Mouse (Mus musculus) heart, embryonic 15.5 days (tissue): ENCODE results near the gene Nat9. TPM values are rescaled to one million over a fixed set of nuclear protein-coding genes. Genes with fewer than 3 reads are reported as not detected.

ENCODE experiments used
- ATAC-seq: fragments of 200-750 bp; cut with Nextera tagmentation; replicated peaks from 2 replicates; pipeline ENCODE4 v1.8.0; 2017; ENCODE audit warnings: low read depth, moderate TSS enrichment; ENCODE audit not compliant: insufficient number of reproducible peaks, insufficient read depth, low FRiP score
- H3K27ac ChIP-seq: fragments of 300-500 bp; sonication (generic); 2 replicates; pipeline ENCODE4 v1.5.1; 2015; ENCODE audit warnings: mild to moderate bottlenecking, inconsistent platforms
- H3K27me3 ChIP-seq: fragments of 300-500 bp; sonication (generic); 2 replicates; pipeline ENCODE4 v1.6.1; 2015; ENCODE audit warnings: inconsistent platforms
- H3K36me3 ChIP-seq: fragments of 300-500 bp; sonication (generic); 2 replicates; pipeline ENCODE4 v1.6.1; 2015; ENCODE audit warnings: mild to moderate bottlenecking, inconsistent platforms
- H3K4me1 ChIP-seq: fragments of 300-500 bp; sonication (generic); replicated peaks from 2 replicates; pipeline ENCODE4 v1.6.1; 2015; ENCODE audit warnings: inconsistent platforms
- H3K4me2 ChIP-seq: fragments of 300-500 bp; sonication (generic); 2 replicates; pipeline ENCODE4 v1.6.1; 2015; ENCODE audit warnings: inconsistent platforms, mild to moderate bottlenecking, moderate library complexity
- H3K4me3 ChIP-seq: fragments of 300-500 bp; sonication (generic); 2 replicates; pipeline ENCODE4 v1.5.1; 2015; ENCODE audit warnings: mild to moderate bottlenecking, inconsistent platforms
- H3K9ac ChIP-seq: fragments of 300-500 bp; sonication (generic); 2 replicates; pipeline ENCODE4 v1.6.1; 2015; ENCODE audit warnings: mild to moderate bottlenecking, inconsistent platforms
- H3K9me3 ChIP-seq: fragments of 300-500 bp; sonication (generic); replicated peaks from 2 replicates; pipeline ENCODE4 v1.6.1; 2016; ENCODE audit warnings: inconsistent platforms
- WGBS: fragments of 180-500 bp; shearing (Covaris S2); methylation state at CpG from one replicate; pipeline ENCODE4 v1.1.7; 2015; ENCODE audit warnings: mixed read lengths; 5-methylcytosine and 5-hydroxymethylcytosine counted together
- polyA plus RNA-seq: library from polyadenylated mRNA; unstranded; fragments of >200 nt; fragmentation: Nextera tagmentation; extraction: Ambion mirVana; gene quantifications from 2 replicates; pipeline ENCODE4 v1.2.1, GENCODE M21; 2015

Nat9 gene
- polyA plus RNA-seq, 1 experiment from 2014 or later = 16.2 TPM

GRCm38 (mm10) chr11:115151755-115152429 lies 35.8 kb downstream of the Nat9 start:
- H3K27me3 ChIP-seq = peaks cover 47% of the 10 kb centered on the region
- H3K4me3 ChIP-seq = peak overlapping the region; percentile 41
- 0 out of 2 replicates have a peak, but pooled peaks have one; percentile 35 for ATAC-seq
- H3K36me3 ChIP-seq = no peaks in the 10 kb centered on the region
- WGBS = 5% methylated on average over 15 of the region's 15 CpGs
- no peaks in the 10 kb centered on the region for H3K9me3 ChIP-seq
- no peak overlapping the region for H3K9ac ChIP-seq
- peaks cover 18% of the 10 kb centered on the region for H3K4me1 ChIP-seq
- peak overlapping the region; percentile 70 for H3K4me2 ChIP-seq
- no peak overlapping the region for H3K27ac ChIP-seq

- no peaks in the 10 kb centered on the region for H3K36me3 ChIP-seq
- ATAC-seq = no peak
- peaks cover 18% of the 10 kb centered on the region for H3K4me1 ChIP-seq
- peaks cover 36% of the 10 kb centered on the region for H3K27me3 ChIP-seq
- H3K4me2 ChIP-seq = no peak overlapping the region
- H3K27ac ChIP-seq = no peak overlapping the region
- no peak overlapping the region for H3K9ac ChIP-seq
- WGBS = 56% methylated on average over 6 of the region's 6 CpGs
- H3K9me3 ChIP-seq = no peaks in the 10 kb centered on the region
- H3K4me3 ChIP-seq = no peak overlapping the region
Measured at GRCm38 (mm10) chr11:115150741-115151254, 36.9 kb downstream of the Nat9 start.

- H3K27ac ChIP-seq = no peak overlapping the region
- WGBS = 71% methylated on average over 4 of the region's 4 CpGs
- H3K4me1 ChIP-seq = peaks cover 6% of the 10 kb centered on the region; the same call in 1 of the 2 replicates
- H3K9me3 ChIP-seq = no peaks in the 10 kb centered on the region
- H3K36me3 ChIP-seq = no peaks in the 10 kb centered on the region
- H3K4me2 ChIP-seq = no peak overlapping the region
- H3K4me3 ChIP-seq = no peak overlapping the region
- H3K27me3 ChIP-seq = peaks cover 7% of the 10 kb centered on the region
- no peak overlapping the region for H3K9ac ChIP-seq
- no peak for ATAC-seq
Measured at GRCm38 (mm10) chr11:115147813-115148212, 39.8 kb downstream of the Nat9 start.

- WGBS = 80% methylated on average over 2 of the region's 2 CpGs
- Histone ChIP-seq H3K27me3 (no peaks in the 10 kb centered on the region), H3K9me3 (no peaks in the 10 kb centered on the region), H3K36me3 (no peaks in the 10 kb centered on the region), H3K9ac (no peak overlapping the region), H3K4me3 (no peak overlapping the region), H3K4me1 (no peaks in the 10 kb centered on the region), H3K27ac (no peak overlapping the region), H3K4me2 (no peak overlapping the region)
- no peak for ATAC-seq
Measured at GRCm38 (mm10) chr11:115141970-115142369, 45.7 kb downstream of the Nat9 start.

GRCm38 (mm10) chr11:115138597-115139262 lies 48.9 kb downstream of the Nat9 start:
- 58% methylated on average over 5 of the region's 5 CpGs for WGBS
- no peaks in the 10 kb centered on the region for H3K27me3 ChIP-seq

GRCm38 (mm10) chr11:115133800-115134199 lies 53.9 kb downstream of the Nat9 start, which contains the start of gene Cd300lf:
TSS of gene Cd300lf (minus strand) at chr11:115133992.
- Histone ChIP-seq H3K36me3 (no peaks in the 10 kb centered on the region), H3K9ac (no peak within 1 kb of the TSS), H3K4me3 (no peak within 1 kb of the TSS), H3K4me2 (no peak within 1 kb of the TSS), H3K4me1 (no peaks in the 10 kb centered on the region), H3K27me3 (no peaks in the 10 kb centered on the region), H3K9me3 (no peaks in the 10 kb centered on the region), H3K27ac (no peak within 1 kb of the TSS)
- no peak for ATAC-seq
- WGBS = 61% methylated on average over 8 of the region's 8 CpGs

More at GRCm38 (mm10) chr11:115138597-115139262, 48.9 kb downstream of the Nat9 start:
- H3K36me3 ChIP-seq = no peaks in the 10 kb centered on the region
- no peak overlapping the region for H3K4me3 ChIP-seq
- H3K27ac ChIP-seq = no peak overlapping the region
- no peak overlapping the region for H3K4me2 ChIP-seq
- H3K4me1 ChIP-seq = no peaks in the 10 kb centered on the region
- no peak for ATAC-seq
- H3K9ac ChIP-seq = no peak overlapping the region
- H3K9me3 ChIP-seq = no peaks in the 10 kb centered on the region

Other genes with a start within 250 kb of the Nat9 start
- gene Cd300c, start 218.7 kb downstream of the Nat9 start, polyA plus RNA-seq = not detected in 2 replicates
- gene Cd300ld, start 197.9 kb downstream of the Nat9 start, polyA plus RNA-seq = 0.21 and 0.61 TPM in 2 replicates
- gene Cd300c2, start 186.0 kb downstream of the Nat9 start, polyA plus RNA-seq = 1.8 and 3.5 TPM in 2 replicates
- not detected in 2 replicates for gene Cd300ld2, start 171.7 kb downstream of the Nat9 start, polyA plus RNA-seq
- gene Cd300ld4, start 160.8 kb downstream of the Nat9 start, polyA plus RNA-seq = not detected in 2 replicates
- not detected in 2 replicates for gene Cd300ld5, start 150.1 kb downstream of the Nat9 start, polyA plus RNA-seq
- gene Cd300ld3, start 139.4 kb downstream of the Nat9 start, polyA plus RNA-seq = not detected in 2 replicates
- gene Cd300e, start 125.7 kb downstream of the Nat9 start, polyA plus RNA-seq = not detected in 2 replicates
- gene Rab37, start 96.4 kb downstream of the Nat9 start, polyA plus RNA-seq = 1.1 and 2.4 TPM in 2 replicates
- 0.37 and 1.2 TPM in 2 replicates for gene Cd300lf, start 53.9 kb downstream of the Nat9 start, polyA plus RNA-seq
- 24.6 and 46.4 TPM in 2 replicates for gene Slc9a3r1, start 24.5 kb downstream of the Nat9 start, polyA plus RNA-seq
- 6.6 and 11.4 TPM in 2 replicates for gene Tmem104, start 372 bp downstream of the Nat9 start, polyA plus RNA-seq
- 0.10 and 0.16 TPM in 2 replicates for gene Grin2c, start 79.4 kb upstream of the Nat9 start, polyA plus RNA-seq
- gene Fdxr, start 89.2 kb upstream of the Nat9 start, polyA plus RNA-seq = 10.5 and 12.4 TPM in 2 replicates
- gene Fads6, start 109.8 kb upstream of the Nat9 start, polyA plus RNA-seq = 0.55 and 0.67 TPM in 2 replicates
- 0.08 TPM in 1 of 2 replicates, not detected in the other for gene Otop2, start 119.3 kb upstream of the Nat9 start, polyA plus RNA-seq
- 0.11 and 0.29 TPM in 2 replicates for gene Ush1g, start 134.2 kb upstream of the Nat9 start, polyA plus RNA-seq
- gene Otop3, start 146.9 kb upstream of the Nat9 start, polyA plus RNA-seq = not detected in 2 replicates
- gene Hid1, start 179.9 kb upstream of the Nat9 start, polyA plus RNA-seq = 7.6 and 11.2 TPM in 2 replicates
- 6.3 and 11.1 TPM in 2 replicates for gene Cdr2l, start 194.1 kb upstream of the Nat9 start, polyA plus RNA-seq
- gene Mrpl58, start 215.9 kb upstream of the Nat9 start, polyA plus RNA-seq = 163 and 167 TPM in 2 replicates
- 1,570 and 2,168 TPM in 2 replicates for gene Atp5h, start 232.1 kb upstream of the Nat9 start, polyA plus RNA-seq
- 11.5 and 14.7 TPM in 2 replicates for gene Kctd2, start 232.3 kb upstream of the Nat9 start, polyA plus RNA-seq